Mouse (Mus musculus) neural tube, embryonic 15.5 days (tissue): ENCODE measurements at regions not wholly inside any gene's neighbourhood (a gene's known extent, or its start where the extent isn't known, plus 50 kb on each side); places are given as distances from the start of the nearest gene placed in this dataset.
"Not testable (repeated sequence)": the region's sequence is repeated elsewhere in the genome, so short reads cannot be mapped to it uniquely, and the experiment has no call there.

ENCODE experiments used
- ATAC-seq: fragments of 200-750 bp; cut with Nextera tagmentation; 2 replicates; pipeline ENCODE4 v1.8.0; 2017; ENCODE audit warnings: mild to moderate bottlenecking, moderate TSS enrichment, moderate library complexity; ENCODE audit not compliant: low FRiP score
- H3K27ac ChIP-seq: fragments of 300-500 bp; sonication (generic); replicated peaks from 2 replicates; pipeline ENCODE4 v1.5.1; 2015; ENCODE audit warnings: mild to moderate bottlenecking, inconsistent platforms
- H3K27me3 ChIP-seq: fragments of 300-500 bp; sonication (generic); replicated peaks from 2 replicates; pipeline ENCODE4 v1.6.1; 2015; ENCODE audit warnings: inconsistent platforms
- H3K36me3 ChIP-seq: fragments of 300-500 bp; sonication (generic); 2 replicates; pipeline ENCODE4 v1.6.1; 2015; ENCODE audit warnings: inconsistent platforms
- H3K4me1 ChIP-seq: fragments of 300-500 bp; sonication (generic); 2 replicates; pipeline ENCODE4 v1.6.1; 2015; ENCODE audit warnings: inconsistent platforms
- H3K4me2 ChIP-seq: fragments of 300-500 bp; sonication (generic); 2 replicates; pipeline ENCODE4 v1.6.1; 2015; ENCODE audit warnings: inconsistent platforms, mild to moderate bottlenecking, moderate library complexity
- H3K4me3 ChIP-seq: fragments of 300-500 bp; sonication (generic); replicated peaks from 2 replicates; pipeline ENCODE4 v1.5.1; 2015; ENCODE audit warnings: mild to moderate bottlenecking, inconsistent platforms
- H3K9ac ChIP-seq: fragments of 300-500 bp; sonication (generic); replicated peaks from 2 replicates; pipeline ENCODE4 v1.6.1; 2015; ENCODE audit warnings: mild to moderate bottlenecking, inconsistent platforms
- H3K9me3 ChIP-seq: fragments of 300-500 bp; sonication (generic); replicated peaks from 2 replicates; pipeline ENCODE4 v1.6.1; 2016; ENCODE audit warnings: inconsistent platforms
- WGBS: fragments of 180-500 bp; shearing (Covaris S2); methylation state at CpG from one replicate; pipeline ENCODE4 v1.1.7; 2015; ENCODE audit warnings: mixed read lengths; 5-methylcytosine and 5-hydroxymethylcytosine counted together

DNA sequence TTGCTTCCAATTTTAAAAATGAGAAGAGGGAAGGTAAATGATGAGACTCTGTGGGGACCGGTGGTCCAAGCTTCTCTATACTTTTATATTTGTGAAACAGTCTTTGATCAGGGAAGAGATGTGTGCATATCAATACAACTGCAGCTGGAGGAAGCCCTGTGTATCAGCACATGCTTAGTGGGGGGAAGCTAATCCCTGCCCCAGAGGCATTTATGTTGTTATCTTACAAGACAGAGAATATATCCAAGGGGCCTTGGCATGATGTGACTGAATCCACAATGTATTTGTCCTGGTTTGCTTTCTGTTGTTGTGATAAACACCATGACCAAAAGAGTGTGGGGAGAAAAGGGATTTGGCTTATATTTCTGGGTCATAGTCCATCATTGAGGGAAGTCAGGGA, 105.2 kb upstream of the C9orf72 start:
- Histone ChIP-seq H3K4me3 (no peak overlapping the region), H3K4me2 (no peak overlapping the region), H3K27me3 (no peaks in the 10 kb centered on the region), H3K4me1 (no peaks in the 10 kb centered on the region), H3K27ac (no peak overlapping the region), H3K9me3 (no peaks in the 10 kb centered on the region), H3K9ac (no peak overlapping the region), H3K36me3 (no peaks in the 10 kb centered on the region)
- ATAC-seq = no peak
- WGBS = 91% methylated on average over 1 of the region's 1 CpGs

DNA sequence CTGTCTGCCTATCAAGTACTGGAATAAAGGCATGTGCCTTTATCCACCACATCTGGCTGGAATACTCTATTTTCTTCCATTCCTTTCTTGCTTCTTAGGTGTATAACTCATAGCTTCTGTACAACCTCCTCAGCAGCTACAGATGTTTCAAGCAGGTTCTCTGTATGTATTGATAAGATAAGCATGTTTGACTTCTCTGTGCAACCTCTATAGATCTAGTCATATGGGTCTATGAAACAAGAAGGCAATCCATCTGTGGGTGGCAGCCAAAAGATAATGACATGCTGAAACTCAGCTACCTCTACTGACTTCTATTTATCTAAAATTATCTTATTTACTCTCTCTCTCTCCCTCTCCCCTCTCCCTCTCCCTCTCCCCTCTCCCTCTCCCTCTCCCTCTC, 99.3 kb upstream of the C9orf72 start:
- Histone ChIP-seq H3K4me2 (no peak overlapping the region), H3K36me3 (no peaks in the 10 kb centered on the region), H3K27me3 (no peaks in the 10 kb centered on the region), H3K4me1 (no peaks in the 10 kb centered on the region), H3K9me3 (no peaks in the 10 kb centered on the region), H3K9ac (no peak overlapping the region), H3K4me3 (no peak overlapping the region), H3K27ac (no peak overlapping the region)
- no peak for ATAC-seq

DNA sequence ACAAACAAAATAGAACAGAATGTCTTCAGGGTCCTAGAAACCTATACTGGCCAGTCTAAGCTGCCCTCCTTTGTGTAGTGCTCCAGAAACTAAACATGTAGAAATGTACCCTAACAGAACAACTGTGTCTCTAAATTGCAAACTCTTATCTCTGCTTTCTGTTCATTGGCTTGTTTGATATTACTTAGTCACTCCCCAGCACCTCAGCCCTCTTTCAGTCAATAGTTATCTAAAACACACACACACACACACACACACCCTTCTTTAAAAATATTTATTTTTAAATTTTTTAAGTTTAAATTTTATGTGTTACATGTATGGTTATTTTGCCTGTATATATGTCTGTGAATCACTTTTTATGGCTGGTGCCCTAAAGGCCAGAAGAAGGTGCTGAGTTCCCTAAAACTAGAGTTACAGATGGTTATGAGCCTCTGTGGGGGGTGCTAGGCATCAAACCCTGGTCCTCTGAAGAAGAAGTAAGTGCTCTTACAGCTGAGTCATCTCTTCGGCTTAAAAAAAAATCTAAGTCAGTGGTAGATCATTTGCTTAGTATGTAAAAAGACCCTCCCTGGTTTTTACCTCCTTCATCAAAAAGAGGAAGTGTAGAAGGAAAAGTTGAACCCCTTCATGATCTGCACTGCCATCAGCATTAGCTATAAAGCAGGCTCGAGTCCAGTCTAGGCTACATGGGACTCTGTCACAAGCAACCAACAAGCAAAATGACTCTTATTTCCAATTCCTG, 96.6 kb upstream of the C9orf72 start:
- no peaks in the 10 kb centered on the region for H3K4me1 ChIP-seq
- H3K36me3 ChIP-seq = no peaks in the 10 kb centered on the region
- 96% methylated on average over 2 of the region's 2 CpGs for WGBS
- no peak overlapping the region for H3K27ac ChIP-seq
- no peaks in the 10 kb centered on the region for H3K27me3 ChIP-seq
- H3K4me3 ChIP-seq = no peak overlapping the region
- no peak overlapping the region for H3K9ac ChIP-seq
- ATAC-seq = no peak
- H3K4me2 ChIP-seq = no peak overlapping the region
- H3K9me3 ChIP-seq = no peaks in the 10 kb centered on the region

GRCm38 (mm10) chr4:35310396-35310977, 84.5 kb upstream of the C9orf72 start:
- Histone ChIP-seq H3K9me3 (no peaks in the 10 kb centered on the region), H3K27ac (no peak overlapping the region), H3K27me3 (no peaks in the 10 kb centered on the region), H3K4me1 (no peaks in the 10 kb centered on the region), H3K9ac (no peak overlapping the region), H3K4me3 (no peak overlapping the region), H3K36me3 (no peaks in the 10 kb centered on the region), H3K4me2 (no peak overlapping the region)
- ATAC-seq = no peak
- WGBS = 74% methylated on average over 5 of the region's 5 CpGs

DNA sequence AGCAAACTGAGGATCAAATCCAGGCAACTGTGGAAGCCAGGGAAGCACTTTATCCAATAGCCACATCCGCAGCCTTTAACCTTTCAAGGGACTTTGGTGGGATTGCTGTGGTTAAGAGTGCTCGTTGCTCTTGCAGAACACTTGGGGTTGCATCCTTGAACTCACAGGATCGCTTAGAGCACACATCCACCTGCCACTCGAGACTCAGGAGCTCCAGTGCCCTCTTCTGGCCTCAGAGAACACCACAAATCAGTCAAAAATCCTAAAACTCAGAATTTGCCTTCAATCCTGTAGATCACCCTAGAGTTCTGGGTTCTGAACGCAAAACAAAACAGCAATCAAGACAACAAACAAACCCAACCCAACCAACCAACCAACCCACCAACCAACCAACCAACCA, 82.2 kb upstream of the C9orf72 start:
- no peak overlapping the region for H3K4me3 ChIP-seq
- 75% methylated on average over 5 of the region's 5 CpGs for WGBS
- ATAC-seq = no peak

DNA sequence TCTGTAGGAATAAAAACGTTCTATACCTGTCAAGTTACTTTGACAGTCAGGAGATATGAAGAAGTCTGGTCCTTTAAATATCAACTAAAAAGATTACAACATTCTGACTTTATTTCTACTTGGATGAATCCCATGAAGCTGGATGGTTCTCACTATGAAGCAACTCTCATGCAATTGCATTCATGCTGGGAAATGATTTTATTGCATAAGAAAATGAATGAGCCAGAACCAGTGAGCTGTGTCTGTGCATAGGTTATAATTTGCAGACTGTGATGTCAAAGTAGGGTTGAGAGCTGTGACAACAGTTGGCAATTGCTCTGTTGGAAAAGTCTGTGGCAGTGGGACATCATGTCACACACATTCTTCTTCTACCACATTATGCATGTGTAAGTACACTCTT, 79.2 kb upstream of the C9orf72 start:
- WGBS = 67% methylated on average over 1 of the region's 1 CpGs
- Histone ChIP-seq H3K9ac (no peak overlapping the region), H3K4me3 (no peak overlapping the region), H3K36me3 (no peaks in the 10 kb centered on the region), H3K9me3 (no peaks in the 10 kb centered on the region), H3K27me3 (no peaks in the 10 kb centered on the region), H3K4me2 (no peak overlapping the region), H3K4me1 (peaks cover 3% of the 10 kb centered on the region; the same call in 1 of the 2 replicates), H3K27ac (no peak overlapping the region)
- ATAC-seq = no peak

More for the DNA sequence above, 82.2 kb upstream of the C9orf72 start:
- Histone ChIP-seq H3K4me2 (no peak overlapping the region), H3K9ac (no peak overlapping the region), H3K9me3 (no peaks in the 10 kb centered on the region), H3K36me3 (no peaks in the 10 kb centered on the region), H3K27me3 (no peaks in the 10 kb centered on the region), H3K27ac (no peak overlapping the region), H3K4me1 (peaks cover 3% of the 10 kb centered on the region; the same call in 1 of the 2 replicates)

- whole genome bisulfite sequencing = 50% methylated on average over 2 of the region's 2 CpGs
Observed at GRCm38 (mm10) chr4:35300848-35301247, 74.9 kb upstream of the C9orf72 start.

DNA sequence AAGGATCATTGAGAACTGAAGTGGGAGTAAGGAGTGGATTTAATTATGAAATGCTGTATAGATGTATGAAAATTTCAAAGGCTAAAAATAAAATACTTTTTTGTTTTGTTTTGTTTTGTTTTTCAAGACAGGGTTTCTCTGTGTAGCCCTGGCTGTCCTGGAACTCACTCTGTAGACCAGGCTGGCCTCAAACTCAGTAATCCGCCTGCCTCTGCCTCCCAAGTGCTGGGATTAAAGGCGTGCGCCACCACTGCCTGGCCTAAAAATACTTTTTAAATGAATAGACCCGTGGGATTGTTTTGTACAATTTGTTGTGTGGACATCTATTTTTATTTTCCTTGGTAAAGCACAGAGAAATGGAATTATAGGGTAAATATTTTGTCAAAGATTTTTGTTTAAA, 74.4 kb upstream of the C9orf72 start:
- H3K36me3 ChIP-seq, H3K27me3 ChIP-seq, H3K4me2 ChIP-seq, H3K4me1 ChIP-seq, H3K27ac ChIP-seq, ATAC-seq, H3K4me3 ChIP-seq, H3K9me3 ChIP-seq, H3K9ac ChIP-seq: not testable (repeated sequence)
- 74% methylated on average over 4 of the region's 4 CpGs for WGBS

More at GRCm38 (mm10) chr4:35300848-35301247, 74.9 kb upstream of the C9orf72 start:
- no peaks in the 10 kb centered on the region for H3K9me3 ChIP-seq
- H3K4me2 ChIP-seq = no peak overlapping the region
- H3K27ac ChIP-seq = no peak overlapping the region
- no peak overlapping the region for H3K4me3 ChIP-seq
- no peak overlapping the region for H3K9ac ChIP-seq
- peaks cover 3% of the 10 kb centered on the region; the same call in 1 of the 2 replicates for H3K4me1 ChIP-seq
- no peaks in the 10 kb centered on the region for H3K36me3 ChIP-seq
- no peaks in the 10 kb centered on the region for H3K27me3 ChIP-seq
- no peak for ATAC-seq

DNA sequence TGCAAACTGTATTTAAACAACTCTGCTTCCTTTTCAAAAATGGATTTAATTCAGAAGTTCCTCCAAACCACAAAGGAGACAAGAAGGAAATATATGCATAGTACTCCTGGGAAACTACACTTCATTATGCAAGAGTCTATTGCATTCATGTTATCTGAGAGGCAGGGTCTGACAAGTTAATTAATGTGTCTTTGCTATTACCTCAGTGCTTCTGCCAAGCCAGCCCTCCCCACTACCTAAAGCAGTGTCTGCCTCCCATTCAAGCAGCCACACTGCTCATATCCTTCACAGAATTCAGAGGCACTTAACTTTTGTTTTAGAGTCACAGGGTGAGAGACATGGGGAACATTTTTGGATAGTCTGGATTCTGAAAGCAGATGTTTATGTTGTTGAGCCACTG, 58.6 kb upstream of the C9orf72 start:
- Histone ChIP-seq H3K36me3 (no peaks in the 10 kb centered on the region), H3K9ac (no peak overlapping the region)
- no peak for ATAC-seq

More for the DNA sequence above, 58.6 kb upstream of the C9orf72 start:
- H3K4me3 ChIP-seq = no peak overlapping the region
- no peaks in the 10 kb centered on the region for H3K27me3 ChIP-seq
- H3K27ac ChIP-seq = no peak overlapping the region
- 0 out of 2 replicates have a peak, but pooled peaks cover 4% of the 10 kb centered on the region for H3K9me3 ChIP-seq
- H3K4me2 ChIP-seq = no peak overlapping the region
- H3K4me1 ChIP-seq = peaks cover 4% of the 10 kb centered on the region; the same call in 1 of the 2 replicates
